Mouse (Mus musculus) neural tube, embryonic 15.5 days (tissue): Measurements from ENCODE around the gene Efnb1. TPM values are rescaled to one million over a fixed set of nuclear protein-coding genes. Genes with fewer than 3 reads are reported as not detected.

Experiments
- polyA plus RNA-seq: library from polyadenylated mRNA; unstranded; fragments of >200 nt; fragmentation: Nextera tagmentation; extraction: Ambion mirVana; gene quantifications from 2 replicates; pipeline ENCODE4 v1.2.1, GENCODE M21; 2015

Efnb1 gene
- polyA plus RNA-seq, 1 experiment from 2014 or later, result 19.4 TPM

Other genes starting within 250 kb of the Efnb1 start
- 40.3 and 45.0 TPM in 2 replicates for gene Ophn1, start 245.1 kb upstream of the Efnb1 start, polyA plus RNA-seq
- 15.9 and 18.4 TPM in 2 replicates for gene Yipf6, start 199.8 kb upstream of the Efnb1 start, polyA plus RNA-seq
- 3.8 and 5.0 TPM in 2 replicates for gene Stard8, start 132.9 kb upstream of the Efnb1 start, polyA plus RNA-seq